Comparison of ENCODE assay signal across 12 mouse cellular contexts in genomic region chr7:19520032-19520431, GRCm38 (mm10). TPM values are rescaled to one million over a fixed set of nuclear protein-coding genes. Genes with fewer than 3 reads are reported as not detected.
DNase-seq lines count a peak whose midpoint lies in the region; ATAC-seq and TF ChIP-seq lines count a peak whose summit lies in the region.
"Had no signal": no experiment of that assay in that cellular context is flagged by ENCODE, and none has a peak within 500 bp of the region (broad histone marks: within the 10 kb centered on the region; RNA-seq: fewer than 3 reads in every experiment).

No protein-coding gene starts in this region.

- peaks cover 91% of the 10 kb centered on the region for H3K27me3 ChIP-seq in E14TG2a.4 (ENCODE audit: insufficient read depth, low read length)
- H3K27me3 ChIP-seq in hindbrain, embryonic 13.5 days, result peaks cover 85% of the 10 kb centered on the region

- no peaks in the 10 kb centered on the region; the same call in 1 of the 2 replicates for H3K36me3 ChIP-seq in E14TG2a.4 (ENCODE audit: insufficient read depth, low read length)
- no peaks in the 10 kb centered on the region for H3K36me3 ChIP-seq in hindbrain, embryonic 13.5 days

- WGBS in hindbrain, embryonic 13.5 days, result 7% methylated on average over 18 of the region's 23 CpGs

- peak overlapping the region; percentile 72 for H3K4me3 ChIP-seq in E14TG2a.4 (replicated peaks; ENCODE audit: low read length)
- H3K4me3 ChIP-seq in hindbrain, embryonic 13.5 days, result peak overlapping the region; percentile 24

- ATAC-seq in hindbrain, embryonic 13.5 days (ENCODE audit: low FRiP score), result no peak
- peak; percentile 37; the same call in 1 of the 2 replicates for ATAC-seq in megakaryocyte-erythroid progenitor cell, adult 5-6 weeks (replicated peaks; ENCODE audit: low FRiP score, low TSS enrichment, poor library complexity, severe bottlenecking)
- no peak for ATAC-seq in cerebellum, adult (ENCODE audit: insufficient number of reproducible peaks, low FRiP score, low TSS enrichment)
- ATAC-seq: activated CD4-positive, CD25-positive, alpha-beta regulatory T cell, adult 4 months had no signal

- peak overlapping the region; percentile 71 for H3K9ac ChIP-seq in hindbrain, embryonic 13.5 days

- peak overlapping the region; percentile 50 for H3K4me2 ChIP-seq in hindbrain, embryonic 13.5 days

- DNase-seq in embryo, embryonic 10 days (ENCODE audit: low spot score), result peak; percentile 32
- no peak for DNase-seq in embryo, embryonic 9.5 days (ENCODE audit: extremely low spot score)
- DNase-seq in ovary, postnatal 10 days (ENCODE audit: low spot score), result no peak
- DNase-seq in right cerebral cortex, postnatal 36 days (ENCODE audit: low spot score in 2 of 2), result no peak
- DNase-seq: kidney, adult 9 months; thymus, postnatal 25 days had no signal

- no peaks in the 10 kb centered on the region for H3K9me3 ChIP-seq in E14TG2a.4 (ENCODE audit: low read length)
- H3K9me3 ChIP-seq in hindbrain, embryonic 13.5 days, result no peaks in the 10 kb centered on the region

- TF ChIP-seq CTCF in E14TG2a.4 (conservative IDR thresholded peaks at IDR 0.05; ENCODE audit: low read length), result no peak

- no peak overlapping the region for H3K27ac ChIP-seq in hindbrain, embryonic 13.5 days

- peaks cover 47% of the 10 kb centered on the region for H3K4me1 ChIP-seq in E14TG2a.4 (replicated peaks; ENCODE audit: low read depth, low read length)
- H3K4me1 ChIP-seq in hindbrain, embryonic 13.5 days (replicated peaks), result peaks cover 41% of the 10 kb centered on the region

RNA-seq across cellular contexts. Expression of gene Nkpd1, which starts 2.4 kb away (rescaled TPM):
- 0.32 and 0.50 TPM in 2 replicates for polyA plus RNA-seq in hindbrain, embryonic 13.5 days (2015; fragmentation: Nextera tagmentation; extraction: Ambion mirVana)
- 0.20 TPM in 1 of 2 replicates, not detected in the other for total RNA-seq in megakaryocyte-erythroid progenitor cell, adult 5-6 weeks (2014; fragmentation: Nextera tagmentation)
- total RNA-seq in megakaryocyte-erythroid progenitor cell, adult 5-6 weeks (2017), result not detected in 2 replicates
- total RNA-seq: neutrophil, adult 5-6 weeks had no signal
- polyA plus RNA-seq: activated CD4-positive, CD25-positive, alpha-beta regulatory T cell, adult 4 months had no signal

RNA-seq across cellular contexts. Expression of gene Trappc6a, which starts 11.8 kb away (rescaled TPM):
- 43.9 and 44.9 TPM in 2 replicates for polyA plus RNA-seq in hindbrain, embryonic 13.5 days (2015; fragmentation: Nextera tagmentation; extraction: Ambion mirVana)
- 89.3 and 96.3 TPM in 2 replicates for total RNA-seq in megakaryocyte-erythroid progenitor cell, adult 5-6 weeks (2014; fragmentation: Nextera tagmentation)
- 22.6 and 23.6 TPM in 2 replicates for total RNA-seq in megakaryocyte-erythroid progenitor cell, adult 5-6 weeks (2017)

RNA-seq across cellular contexts. Expression of gene Bloc1s3, which starts 11.9 kb away (rescaled TPM):
- 3.2 and 3.5 TPM in 2 replicates for polyA plus RNA-seq in hindbrain, embryonic 13.5 days (2015; fragmentation: Nextera tagmentation; extraction: Ambion mirVana)
- 3.4 and 3.6 TPM in 2 replicates for total RNA-seq in megakaryocyte-erythroid progenitor cell, adult 5-6 weeks (2014; fragmentation: Nextera tagmentation)
- 3.6 and 4.7 TPM in 2 replicates for total RNA-seq in megakaryocyte-erythroid progenitor cell, adult 5-6 weeks (2017)

RNA-seq across cellular contexts. Expression of gene Ppp1r37, which starts 42.8 kb away (rescaled TPM):
- polyA plus RNA-seq in hindbrain, embryonic 13.5 days (2015; fragmentation: Nextera tagmentation; extraction: Ambion mirVana), result 32.1 and 32.7 TPM in 2 replicates
- 27.7 and 37.2 TPM in 2 replicates for total RNA-seq in megakaryocyte-erythroid progenitor cell, adult 5-6 weeks (2014; fragmentation: Nextera tagmentation)
- total RNA-seq in megakaryocyte-erythroid progenitor cell, adult 5-6 weeks (2017), result 14.6 and 14.7 TPM in 2 replicates

RNA-seq across cellular contexts. Expression of gene Exoc3l2, which starts 56.9 kb away (rescaled TPM):
- polyA plus RNA-seq in hindbrain, embryonic 13.5 days (2015; fragmentation: Nextera tagmentation; extraction: Ambion mirVana), result 0.38 and 0.43 TPM in 2 replicates
- total RNA-seq in megakaryocyte-erythroid progenitor cell, adult 5-6 weeks (2014; fragmentation: Nextera tagmentation), result 1.7 and 2.3 TPM in 2 replicates
- total RNA-seq in megakaryocyte-erythroid progenitor cell, adult 5-6 weeks (2017), result 1.0 and 1.5 TPM in 2 replicates
- total RNA-seq: neutrophil, adult 5-6 weeks had no signal
- polyA plus RNA-seq: activated CD4-positive, CD25-positive, alpha-beta regulatory T cell, adult 4 months had no signal
